Mouse (Mus musculus): Measurements from ENCODE around the gene Wdtc1. TPM values are rescaled to one million over a fixed set of nuclear protein-coding genes. Genes with fewer than 3 reads are reported as not detected.

The Wdtc1 gene
- total RNA-seq, 2 experiments from 2014 or later = 11.6 to 16.5 TPM

GRCm38 (mm10) chr4:133286476-133287077 is 66.7 kb downstream of the Wdtc1 start:
- no peak for ATAC-seq (ENCODE audit: poor library complexity, severe bottlenecking)

GRCm38 (mm10) chr4:133285950-133286349 is 67.3 kb downstream of the Wdtc1 start:
- ATAC-seq (ENCODE audit: poor library complexity, severe bottlenecking) = peak; percentile 33; the same call in 1 of the 2 replicates

- ATAC-seq (ENCODE audit: poor library complexity, severe bottlenecking) = no peak
These were observed 68.0 kb downstream of the Wdtc1 start for GRCm38 (mm10) chr4:133285299-133285698.

GRCm38 (mm10) chr4:133282656-133283055 is 70.6 kb downstream of the Wdtc1 start:
- no peak for ATAC-seq (ENCODE audit: poor library complexity, severe bottlenecking)

- no peak for ATAC-seq (ENCODE audit: poor library complexity, severe bottlenecking)
These were observed 71.3 kb downstream of the Wdtc1 start for GRCm38 (mm10) chr4:133281951-133282481.

- no peak for ATAC-seq (ENCODE audit: poor library complexity, severe bottlenecking)
These were observed 71.8 kb downstream of the Wdtc1 start for GRCm38 (mm10) chr4:133281513-133281912.

GRCm38 (mm10) chr4:133278482-133278881 is 74.8 kb downstream of the Wdtc1 start:
- no peak for ATAC-seq (ENCODE audit: poor library complexity, severe bottlenecking)

GRCm38 (mm10) chr4:133278067-133278466 is 75.2 kb downstream of the Wdtc1 start:
- no peak for ATAC-seq (ENCODE audit: poor library complexity, severe bottlenecking)

- peak; percentile 95 for ATAC-seq (ENCODE audit: poor library complexity, severe bottlenecking)
These were observed 75.9 kb downstream of the Wdtc1 start, which contains the start of gene Tmem222 for GRCm38 (mm10) chr4:133277104-133278026. Gene Tmem222 (minus strand): TSS chr4:133277792.

GRCm38 (mm10) chr4:133270929-133271328 is 82.4 kb downstream of the Wdtc1 start:
- ATAC-seq (ENCODE audit: poor library complexity, severe bottlenecking) = no peak

GRCm38 (mm10) chr4:133269596-133269995 is 83.7 kb downstream of the Wdtc1 start:
- no peak for ATAC-seq (ENCODE audit: poor library complexity, severe bottlenecking)

GRCm38 (mm10) chr4:133268931-133269330 is 84.3 kb downstream of the Wdtc1 start:
- ATAC-seq (ENCODE audit: poor library complexity, severe bottlenecking) = no peak

GRCm38 (mm10) chr4:133266248-133266880 is 86.9 kb downstream of the Wdtc1 start:
- ATAC-seq (ENCODE audit: poor library complexity, severe bottlenecking) = no peak

GRCm38 (mm10) chr4:133265759-133266158 is 87.5 kb downstream of the Wdtc1 start:
- ATAC-seq (ENCODE audit: poor library complexity, severe bottlenecking) = no peak

GRCm38 (mm10) chr4:133265297-133265696 is 88.0 kb downstream of the Wdtc1 start:
- no peak for ATAC-seq (ENCODE audit: poor library complexity, severe bottlenecking)

- ATAC-seq (ENCODE audit: poor library complexity, severe bottlenecking) = no peak
These were observed 88.7 kb downstream of the Wdtc1 start for GRCm38 (mm10) chr4:133264559-133264958.

GRCm38 (mm10) chr4:133263756-133264155 is 89.5 kb downstream of the Wdtc1 start:
- ATAC-seq (ENCODE audit: poor library complexity, severe bottlenecking) = no peak

- ATAC-seq (ENCODE audit: poor library complexity, severe bottlenecking) = peak; percentile 62
These were observed 90.4 kb downstream of the Wdtc1 start, which contains the start of gene Sytl1 for GRCm38 (mm10) chr4:133262882-133263281. Gene Sytl1 (minus strand): TSS chr4:133263113.

- ATAC-seq (ENCODE audit: poor library complexity, severe bottlenecking) = peak; percentile 33
These were observed 90.9 kb downstream of the Wdtc1 start for GRCm38 (mm10) chr4:133262375-133262765.

GRCm38 (mm10) chr4:133261641-133262374 is 91.5 kb downstream of the Wdtc1 start:
- ATAC-seq (ENCODE audit: poor library complexity, severe bottlenecking) = peak; percentile 69

Measured in megakaryocyte, adult 5-6 weeks (primary cell).